Mouse (Mus musculus): ENCODE data around the gene Zfp866. TPM values are rescaled to one million over a fixed set of nuclear protein-coding genes. Genes with fewer than 3 reads are reported as not detected.

The Zfp866 gene
- polyA plus RNA-seq, 1 experiment from 2014 or later: 16.7 TPM

DNA sequence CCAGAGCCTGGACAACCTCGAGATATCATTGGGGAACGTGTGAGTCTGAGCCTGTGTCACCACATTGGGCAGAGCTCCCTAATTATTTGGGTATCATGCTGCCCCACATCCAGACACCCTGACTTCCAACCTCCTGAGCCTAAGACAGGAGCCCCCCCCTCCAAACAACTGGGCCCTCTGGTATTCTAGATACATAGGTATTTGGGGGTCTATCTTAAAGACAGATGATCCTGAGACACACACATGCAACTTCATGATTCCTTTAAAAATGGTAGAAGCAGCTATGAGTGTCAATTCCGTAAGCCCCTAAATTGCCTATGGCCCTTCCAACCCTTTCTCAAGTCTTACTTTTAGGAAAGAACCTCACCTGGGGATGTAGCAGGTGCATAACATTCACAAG is 18.8 kb upstream of the Zfp866 start:
- WGBS: 56% methylated on average over 3 of the region's 3 CpGs
- H3K27me3 ChIP-seq (replicated peaks; ENCODE audit: control insufficient read depth, insufficient read depth, low read length): no peaks in the 10 kb centered on the region
- no peak overlapping the region for H3K9ac ChIP-seq (ENCODE audit: low read depth, low read length)
- no peak for ATAC-seq
- no peaks in the 10 kb centered on the region for H3K9me3 ChIP-seq (ENCODE audit: control insufficient read depth, low read length)
- no peak overlapping the region for H3K4me3 ChIP-seq (ENCODE audit: low read length)
- H3K36me3 ChIP-seq (ENCODE audit: control insufficient read depth, insufficient read depth, low read length): peaks cover 22% of the 10 kb centered on the region
- no peak overlapping the region for H3K4me2 ChIP-seq (ENCODE audit: low read depth, low read length)
- H3K4me1 ChIP-seq (ENCODE audit: control insufficient read depth, insufficient read depth, low read length): 0 out of 2 replicates have a peak, but pooled peaks cover 3% of the 10 kb centered on the region
- H3K27ac ChIP-seq (ENCODE audit: low read length): no peak overlapping the region

DNA sequence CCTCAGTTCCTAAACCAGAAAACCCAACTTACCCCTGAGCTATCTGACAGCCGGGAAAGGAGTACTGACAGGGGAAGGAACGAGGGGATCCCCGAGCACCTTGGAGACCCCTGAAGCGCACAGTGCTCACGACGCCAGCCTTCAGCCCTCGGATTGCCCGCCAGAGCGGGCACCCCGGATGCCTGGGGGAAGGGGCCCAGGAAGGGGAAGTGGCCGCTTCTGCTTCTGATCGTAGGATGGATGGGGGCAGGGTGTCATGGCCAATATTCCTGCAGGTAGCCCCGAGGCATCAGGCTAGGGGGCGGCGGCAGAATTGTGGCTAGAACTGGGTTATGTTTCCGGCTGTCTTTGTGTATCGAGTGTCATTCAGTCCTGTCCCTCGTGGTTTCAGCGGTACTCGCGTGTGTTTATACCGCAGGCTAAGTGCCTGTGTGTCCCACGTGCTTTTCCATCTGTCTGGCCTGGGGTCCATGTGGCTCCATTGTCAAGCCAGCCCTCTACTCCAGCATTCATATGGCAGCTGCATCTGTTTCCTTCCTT is 18.0 kb upstream of the Zfp866 start:
- no peak overlapping the region for H3K27ac ChIP-seq (ENCODE audit: low read length)
- H3K9me3 ChIP-seq (ENCODE audit: control insufficient read depth, low read length): no peaks in the 10 kb centered on the region
- 2% methylated on average over 23 of the region's 23 CpGs for WGBS
- H3K9ac ChIP-seq (ENCODE audit: low read depth, low read length): peak overlapping the region; percentile 74
- 0 out of 2 replicates have a peak, but pooled peaks cover 3% of the 10 kb centered on the region for H3K4me1 ChIP-seq (ENCODE audit: control insufficient read depth, insufficient read depth, low read length)
- ATAC-seq: peak; percentile 62
- H3K27me3 ChIP-seq (replicated peaks; ENCODE audit: control insufficient read depth, insufficient read depth, low read length): no peaks in the 10 kb centered on the region
- H3K4me3 ChIP-seq (ENCODE audit: low read length): peak overlapping the region; percentile 66
- H3K36me3 ChIP-seq (ENCODE audit: control insufficient read depth, insufficient read depth, low read length): peaks cover 19% of the 10 kb centered on the region
- peak overlapping the region; percentile 98 for H3K4me2 ChIP-seq (ENCODE audit: low read depth, low read length)

- Histone ChIP-seq H3K4me3 (ENCODE audit: low read length) (peak within 1 kb of the TSS; percentile 66), H3K9ac (ENCODE audit: low read depth, low read length) (peak within 1 kb of the TSS; percentile 74), H3K36me3 (ENCODE audit: control insufficient read depth, insufficient read depth, low read length) (peaks cover 24% of the 10 kb centered on the region), H3K4me1 (ENCODE audit: control insufficient read depth, insufficient read depth, low read length) (0 out of 2 replicates have a peak, but pooled peaks cover 3% of the 10 kb centered on the region), H3K4me2 (ENCODE audit: low read depth, low read length) (peak within 1 kb of the TSS; percentile 98), H3K27ac (ENCODE audit: low read length) (no peak within 1 kb of the TSS), H3K9me3 (ENCODE audit: control insufficient read depth, low read length) (no peaks in the 10 kb centered on the region), H3K27me3 (replicated peaks; ENCODE audit: control insufficient read depth, insufficient read depth, low read length) (no peaks in the 10 kb centered on the region)
- 5% methylated on average over 28 of the region's 28 CpGs for WGBS
- peak; percentile 86 for ATAC-seq
Observed at GRCm38 (mm10) chr8:69808094-69808863, 17.3 kb upstream of the Zfp866 start, which contains the start of gene Gmip. Gmip (plus strand) TSS chr8:69808679.

DNA sequence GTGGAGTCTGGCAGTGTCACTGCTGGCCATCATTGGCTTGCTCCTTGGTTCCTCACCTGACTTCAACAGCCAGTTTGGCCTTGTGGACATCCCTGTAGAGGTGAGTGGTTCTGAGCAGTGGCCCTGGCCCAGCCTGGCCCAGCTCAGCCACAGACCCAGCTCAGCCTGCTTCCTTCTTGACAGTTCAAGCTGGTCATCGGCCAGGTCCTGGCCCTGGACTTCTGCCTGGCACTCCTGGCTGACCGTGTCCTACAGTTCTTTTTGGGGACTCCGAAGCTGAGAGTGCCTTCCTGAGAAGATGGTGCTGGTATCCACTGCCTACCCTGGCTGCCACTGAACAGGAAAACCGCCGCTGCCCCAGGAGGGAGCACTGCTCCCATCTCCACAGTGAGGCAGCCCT is 16.3 kb upstream of the Zfp866 start:
- ATAC-seq: no peak
- WGBS: 93% methylated on average over 5 of the region's 5 CpGs
- Histone ChIP-seq H3K27ac (ENCODE audit: low read length) (no peak overlapping the region), H3K27me3 (replicated peaks; ENCODE audit: control insufficient read depth, insufficient read depth, low read length) (no peaks in the 10 kb centered on the region), H3K4me1 (ENCODE audit: control insufficient read depth, insufficient read depth, low read length) (0 out of 2 replicates have a peak, but pooled peaks cover 3% of the 10 kb centered on the region), H3K9ac (ENCODE audit: low read depth, low read length) (no peak overlapping the region), H3K4me3 (ENCODE audit: low read length) (no peak overlapping the region), H3K4me2 (ENCODE audit: low read depth, low read length) (no peak overlapping the region), H3K9me3 (ENCODE audit: control insufficient read depth, low read length) (no peaks in the 10 kb centered on the region), H3K36me3 (ENCODE audit: control insufficient read depth, insufficient read depth, low read length) (peaks cover 30% of the 10 kb centered on the region)

GRCm38 (mm10) chr8:69805491-69805890 is 14.5 kb upstream of the Zfp866 start:
- Histone ChIP-seq H3K4me2 (ENCODE audit: low read depth, low read length) (no peak overlapping the region), H3K9me3 (ENCODE audit: control insufficient read depth, low read length) (no peaks in the 10 kb centered on the region), H3K36me3 (ENCODE audit: control insufficient read depth, insufficient read depth, low read length) (peaks cover 39% of the 10 kb centered on the region), H3K4me3 (ENCODE audit: low read length) (no peak overlapping the region), H3K27me3 (replicated peaks; ENCODE audit: control insufficient read depth, insufficient read depth, low read length) (no peaks in the 10 kb centered on the region), H3K4me1 (ENCODE audit: control insufficient read depth, insufficient read depth, low read length) (0 out of 2 replicates have a peak, but pooled peaks cover 3% of the 10 kb centered on the region), H3K27ac (ENCODE audit: low read length) (no peak overlapping the region), H3K9ac (ENCODE audit: low read depth, low read length) (no peak overlapping the region)
- no peak for ATAC-seq
- WGBS: 94% methylated on average over 9 of the region's 9 CpGs

GRCm38 (mm10) chr8:69805086-69805485 is 14.1 kb upstream of the Zfp866 start:
- WGBS: 93% methylated on average over 10 of the region's 10 CpGs
- ATAC-seq: no peak
- Histone ChIP-seq H3K27ac (ENCODE audit: low read length) (no peak overlapping the region), H3K4me3 (ENCODE audit: low read length) (no peak overlapping the region), H3K4me1 (ENCODE audit: control insufficient read depth, insufficient read depth, low read length) (0 out of 2 replicates have a peak, but pooled peaks cover 3% of the 10 kb centered on the region), H3K36me3 (ENCODE audit: control insufficient read depth, insufficient read depth, low read length) (peaks cover 40% of the 10 kb centered on the region), H3K9ac (ENCODE audit: low read depth, low read length) (no peak overlapping the region), H3K4me2 (ENCODE audit: low read depth, low read length) (no peak overlapping the region), H3K27me3 (replicated peaks; ENCODE audit: control insufficient read depth, insufficient read depth, low read length) (no peaks in the 10 kb centered on the region), H3K9me3 (ENCODE audit: control insufficient read depth, low read length) (no peaks in the 10 kb centered on the region)

- WGBS: 92% methylated on average over 6 of the region's 6 CpGs
- Histone ChIP-seq H3K4me2 (ENCODE audit: low read depth, low read length) (no peak overlapping the region), H3K9ac (ENCODE audit: low read depth, low read length) (no peak overlapping the region), H3K9me3 (ENCODE audit: control insufficient read depth, low read length) (no peaks in the 10 kb centered on the region), H3K36me3 (ENCODE audit: control insufficient read depth, insufficient read depth, low read length) (peaks cover 40% of the 10 kb centered on the region), H3K4me1 (ENCODE audit: control insufficient read depth, insufficient read depth, low read length) (0 out of 2 replicates have a peak, but pooled peaks cover 3% of the 10 kb centered on the region), H3K4me3 (ENCODE audit: low read length) (no peak overlapping the region), H3K27ac (ENCODE audit: low read length) (no peak overlapping the region), H3K27me3 (replicated peaks; ENCODE audit: control insufficient read depth, insufficient read depth, low read length) (no peaks in the 10 kb centered on the region)
- ATAC-seq: no peak
Observed at GRCm38 (mm10) chr8:69804537-69804936, 13.6 kb upstream of the Zfp866 start.

- H3K27ac ChIP-seq (ENCODE audit: low read length): no peak overlapping the region
- no peak for ATAC-seq
- 0 out of 2 replicates have a peak, but pooled peaks cover 1% of the 10 kb centered on the region for H3K4me1 ChIP-seq (ENCODE audit: control insufficient read depth, insufficient read depth, low read length)
- H3K9ac ChIP-seq (ENCODE audit: low read depth, low read length): no peak overlapping the region
- no peaks in the 10 kb centered on the region for H3K9me3 ChIP-seq (ENCODE audit: control insufficient read depth, low read length)
- H3K4me3 ChIP-seq (ENCODE audit: low read length): no peak overlapping the region
- H3K36me3 ChIP-seq (ENCODE audit: control insufficient read depth, insufficient read depth, low read length): peaks cover 47% of the 10 kb centered on the region
- H3K27me3 ChIP-seq (replicated peaks; ENCODE audit: control insufficient read depth, insufficient read depth, low read length): no peaks in the 10 kb centered on the region
- no peak overlapping the region for H3K4me2 ChIP-seq (ENCODE audit: low read depth, low read length)
- WGBS: 93% methylated on average over 7 of the region's 7 CpGs
Observed at GRCm38 (mm10) chr8:69803366-69803765, 12.4 kb upstream of the Zfp866 start.

- no peak for ATAC-seq
- H3K36me3 ChIP-seq (ENCODE audit: control insufficient read depth, insufficient read depth, low read length): peaks cover 56% of the 10 kb centered on the region
- no peak overlapping the region for H3K27ac ChIP-seq (ENCODE audit: low read length)
- H3K4me1 ChIP-seq (ENCODE audit: control insufficient read depth, insufficient read depth, low read length): no peaks in the 10 kb centered on the region
- no peak overlapping the region for H3K4me2 ChIP-seq (ENCODE audit: low read depth, low read length)
- H3K4me3 ChIP-seq (ENCODE audit: low read length): no peak overlapping the region
- H3K9ac ChIP-seq (ENCODE audit: low read depth, low read length): no peak overlapping the region
- no peaks in the 10 kb centered on the region for H3K9me3 ChIP-seq (ENCODE audit: control insufficient read depth, low read length)
- H3K27me3 ChIP-seq (replicated peaks; ENCODE audit: control insufficient read depth, insufficient read depth, low read length): no peaks in the 10 kb centered on the region
Observed at GRCm38 (mm10) chr8:69802216-69802615, 11.2 kb upstream of the Zfp866 start.

All from intestine, embryonic 16.5 days (tissue).